Mouse (Mus musculus) brain, embryonic 14.5 days (tissue): ENCODE measurements at regions not wholly inside any gene's neighbourhood (a gene's known extent, or its start where the extent isn't known, plus 50 kb on each side); places are given as distances from the start of the nearest gene placed in this dataset.

Experiments
- CTCF ChIP-seq: fragments of 200-500 bp; IDR thresholded peaks from 2 replicates; pipeline ENCODE4 v1.5.1; 2012; ENCODE audit warnings: inconsistent platforms, mild to moderate bottlenecking, moderate library complexity, borderline replicate concordance; ENCODE audit not compliant: insufficient read depth, insufficient read length; ENCODE audit errors: extremely low read depth
- POLR2A ChIP-seq: fragments of 200-500 bp; IDR thresholded peaks from 2 replicates; pipeline ENCODE4 v1.6.1; 2012; ENCODE audit warnings: mild to moderate bottlenecking, inconsistent platforms, borderline replicate concordance; ENCODE audit not compliant: poor library complexity, insufficient read depth, insufficient read length, severe bottlenecking; ENCODE audit errors: extremely low read depth

GRCm38 (mm10) chr2:8690846-8691643 lies 1181.7 kb upstream of the Celf2 start:
- no peak for TF ChIP-seq POLR2A
- no peak for TF ChIP-seq CTCF
